Mouse (Mus musculus): ENCODE results near the gene Ptprg. TPM values are rescaled to one million over a fixed set of nuclear protein-coding genes. Genes with fewer than 3 reads are reported as not detected.
"Not testable (repeated sequence)": the region's sequence is repeated elsewhere in the genome, so short reads cannot be mapped to it uniquely, and the experiment has no call there.

The Ptprg gene
- polyA plus RNA-seq, 1 experiment: 11.0 TPM

- WGBS: 57% methylated on average over 5 of the region's 5 CpGs
- DNase-seq (ENCODE audit: low read depth, low spot score): no peak
Measured at GRCm38 (mm10) chr14:11806674-11807073, 253.3 kb downstream of the Ptprg start.

GRCm38 (mm10) chr14:11807465-11807864 lies 254.1 kb downstream of the Ptprg start:
- DNase-seq (ENCODE audit: low read depth, low spot score): no peak
- WGBS: 74% methylated on average over 4 of the region's 4 CpGs

GRCm38 (mm10) chr14:11811142-11811761 lies 257.9 kb downstream of the Ptprg start:
- no peak for DNase-seq (ENCODE audit: low read depth, low spot score)
- WGBS: 61% methylated on average over 7 of the region's 7 CpGs

- WGBS: 92% methylated on average over 7 of the region's 7 CpGs
- no peak for DNase-seq (ENCODE audit: low read depth, low spot score)
Measured at GRCm38 (mm10) chr14:11812291-11812690, 259.0 kb downstream of the Ptprg start.

- DNase-seq (ENCODE audit: low read depth, low spot score): not testable (repeated sequence)
- WGBS: 60% methylated on average over 4 of the region's 4 CpGs
Measured at GRCm38 (mm10) chr14:11814811-11815210, 261.5 kb downstream of the Ptprg start.

GRCm38 (mm10) chr14:11817236-11817635 lies 263.9 kb downstream of the Ptprg start:
- DNase-seq (ENCODE audit: low read depth, low spot score): no peak
- WGBS: 73% methylated on average over 6 of the region's 6 CpGs

- DNase-seq (ENCODE audit: low read depth, low spot score): no peak
- WGBS: 95% methylated on average over 3 of the region's 3 CpGs
Measured at GRCm38 (mm10) chr14:11818054-11818453, 264.7 kb downstream of the Ptprg start.

GRCm38 (mm10) chr14:11818721-11819120 lies 265.4 kb downstream of the Ptprg start:
- WGBS: 91% methylated on average over 8 of the region's 8 CpGs
- DNase-seq (ENCODE audit: low read depth, low spot score): no peak

GRCm38 (mm10) chr14:11819326-11819725 lies 266.0 kb downstream of the Ptprg start:
- 84% methylated on average over 2 of the region's 2 CpGs for WGBS
- no peak for DNase-seq (ENCODE audit: low read depth, low spot score)

- peak; percentile 56 for DNase-seq (ENCODE audit: low read depth, low spot score)
Measured at GRCm38 (mm10) chr14:11822830-11823700, 269.7 kb downstream of the Ptprg start.

GRCm38 (mm10) chr14:11823701-11824095 lies 270.4 kb downstream of the Ptprg start:
- DNase-seq (ENCODE audit: low read depth, low spot score): no peak
- WGBS: 49% methylated on average over 6 of the region's 6 CpGs

More at GRCm38 (mm10) chr14:11822830-11823700, 269.7 kb downstream of the Ptprg start:
- WGBS: 32% methylated on average over 7 of the region's 7 CpGs

GRCm38 (mm10) chr14:11824915-11825314 lies 271.6 kb downstream of the Ptprg start:
- no peak for DNase-seq (ENCODE audit: low read depth, low spot score)
- 95% methylated on average over 8 of the region's 8 CpGs for WGBS

- 59% methylated on average over 2 of the region's 2 CpGs for WGBS
- DNase-seq (ENCODE audit: low read depth, low spot score): no peak
Measured at GRCm38 (mm10) chr14:11825551-11825950, 272.2 kb downstream of the Ptprg start.

- DNase-seq (ENCODE audit: low read depth, low spot score): no peak
- 77% methylated on average over 4 of the region's 4 CpGs for WGBS
Measured at GRCm38 (mm10) chr14:11828086-11828485, 274.8 kb downstream of the Ptprg start.

GRCm38 (mm10) chr14:11833678-11834077 lies 280.3 kb downstream of the Ptprg start:
- DNase-seq (ENCODE audit: low read depth, low spot score): no peak
- 69% methylated on average over 3 of the region's 3 CpGs for WGBS

GRCm38 (mm10) chr14:11835706-11836445 lies 282.5 kb downstream of the Ptprg start:
- no peak for DNase-seq (ENCODE audit: low read depth, low spot score)
- WGBS: 65% methylated on average over 12 of the region's 12 CpGs

GRCm38 (mm10) chr14:11837714-11838113 lies 284.4 kb downstream of the Ptprg start:
- 97% methylated on average over 1 of the region's 1 CpGs for WGBS
- DNase-seq (ENCODE audit: low read depth, low spot score): no peak

- WGBS: 71% methylated on average over 4 of the region's 4 CpGs
- DNase-seq (ENCODE audit: low read depth, low spot score): no peak
Measured at GRCm38 (mm10) chr14:11841621-11842020, 288.3 kb downstream of the Ptprg start.

- DNase-seq (ENCODE audit: low read depth, low spot score): no peak
- WGBS: 27% methylated on average over 3 of the region's 3 CpGs
Measured at GRCm38 (mm10) chr14:11852896-11853295, 299.6 kb downstream of the Ptprg start.

GRCm38 (mm10) chr14:11855499-11855898 lies 302.2 kb downstream of the Ptprg start:
- DNase-seq (ENCODE audit: low read depth, low spot score): no peak
